Mouse (Mus musculus) heart, adult 2 months (tissue): Measurements from ENCODE around the gene Tcf20.

ENCODE experiments used
- CTCF ChIP-seq: fragments of 200-600 bp; IDR thresholded peaks from 2 replicates; pipeline ENCODE4 v1.8.1; 2022; ENCODE audit warnings: antibody characterized with exemption, mild to moderate bottlenecking, moderate library complexity
- EP300 ChIP-seq: fragments of 200-500 bp; IDR thresholded peaks from 2 replicates; pipeline ENCODE4 v1.6.1; 2011; ENCODE audit warnings: low read depth, low read length, control low read depth; ENCODE audit not compliant: insufficient read depth
- POLR2A ChIP-seq: fragments of 200-500 bp; IDR thresholded peaks from 2 replicates; pipeline ENCODE4 v1.6.1; 2011; ENCODE audit warnings: mild to moderate bottlenecking, low read depth, low read length, control low read depth; ENCODE audit not compliant: insufficient read depth

DNA sequence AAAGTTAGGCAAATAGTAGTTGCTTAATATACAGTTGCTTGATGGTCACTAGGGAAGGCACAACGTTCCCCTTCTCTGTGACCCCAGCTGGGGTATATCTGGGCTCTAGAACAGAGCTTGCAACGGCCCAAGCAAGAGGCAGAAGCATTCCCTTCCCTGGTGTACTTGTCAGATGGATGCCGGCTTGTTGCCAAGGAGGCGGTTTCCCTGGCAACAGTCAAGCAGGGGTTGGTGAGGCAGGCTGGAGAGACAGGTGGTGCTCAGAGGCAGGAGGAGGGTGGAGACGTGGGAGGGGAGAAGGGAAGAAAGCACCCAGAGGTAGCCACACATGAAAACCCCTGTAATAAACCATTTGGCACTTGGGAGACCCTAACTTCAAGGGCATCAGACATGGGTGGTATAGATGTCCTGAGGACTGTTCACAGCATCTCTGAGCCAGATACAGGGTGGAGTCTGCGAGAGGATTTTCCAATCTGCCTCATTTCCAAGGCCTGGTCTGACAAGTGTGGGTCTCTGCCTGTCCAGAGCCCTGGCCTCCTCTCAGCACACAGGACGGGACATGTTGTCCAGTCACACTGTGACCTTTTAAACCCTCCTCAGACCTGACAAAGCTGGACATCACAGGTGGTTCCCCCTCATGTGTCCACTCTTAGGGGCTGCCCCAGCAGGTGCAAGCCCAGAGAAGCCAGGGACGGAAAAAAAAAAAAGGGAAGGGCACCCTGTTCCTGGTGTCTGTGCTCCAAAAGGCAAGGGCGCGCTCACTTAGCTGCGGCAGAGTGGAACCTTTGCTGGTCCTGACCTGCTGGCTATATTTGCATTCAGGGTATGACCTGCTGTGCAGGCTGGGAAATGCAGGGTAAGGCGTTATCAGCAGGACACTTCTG lies 15.2 kb upstream of the Tcf20 start:
- TF ChIP-seq CTCF: no peak
- no peak for TF ChIP-seq POLR2A
- no peak for TF ChIP-seq EP300
